Mouse (Mus musculus) hindbrain, embryonic 11.5 days (tissue): ENCODE measurements at regions not wholly inside any gene's neighbourhood (a gene's known extent, or its start where the extent isn't known, plus 50 kb on each side); places are given as distances from the start of the nearest gene placed in this dataset.

Experiments
- ATAC-seq: fragments of 200-750 bp; cut with Nextera tagmentation; 2 replicates; pipeline ENCODE4 v1.8.0; 2017; ENCODE audit warnings: mild to moderate bottlenecking, moderate TSS enrichment, moderate library complexity; ENCODE audit not compliant: low FRiP score
- DNase-seq: peaks from one replicate; pipeline ENCODE4 v3.0.0-alpha.2; 2015; ENCODE audit warnings: low spot score
- H3K27ac ChIP-seq: fragments of 300-500 bp; sonication (generic); 2 replicates; pipeline ENCODE4 v1.5.1; 2014; ENCODE audit warnings: mild to moderate bottlenecking, low read depth, low read length
- H3K27me3 ChIP-seq: fragments of 300-500 bp; sonication (generic); 2 replicates; pipeline ENCODE4 v1.6.1; 2014; ENCODE audit warnings: mild to moderate bottlenecking, low read length, moderate library complexity, mixed read lengths; ENCODE audit not compliant: control insufficient read depth, insufficient read depth
- H3K36me3 ChIP-seq: fragments of 300-500 bp; sonication (generic); 2 replicates; pipeline ENCODE4 v1.6.1; 2014; ENCODE audit warnings: mild to moderate bottlenecking, low read length, moderate library complexity, mixed read lengths; ENCODE audit not compliant: control insufficient read depth, insufficient read depth
- H3K4me1 ChIP-seq: fragments of 300-500 bp; sonication (generic); replicated peaks from 2 replicates; pipeline ENCODE4 v1.6.1; 2014; ENCODE audit warnings: low read length, mixed read lengths; ENCODE audit not compliant: control insufficient read depth, insufficient read depth
- H3K4me2 ChIP-seq: fragments of 300-500 bp; sonication (generic); replicated peaks from 2 replicates; pipeline ENCODE4 v1.6.1; 2014; ENCODE audit warnings: mild to moderate bottlenecking, low read depth, low read length
- H3K4me3 ChIP-seq: fragments of 300-500 bp; sonication (generic); 2 replicates; pipeline ENCODE4 v1.5.1; 2014; ENCODE audit warnings: low read depth, low read length
- H3K9ac ChIP-seq: fragments of 300-500 bp; sonication (generic); 2 replicates; pipeline ENCODE4 v1.6.1; 2014; ENCODE audit warnings: low read depth, low read length
- H3K9me3 ChIP-seq: fragments of 300-500 bp; sonication (generic); 2 replicates; pipeline ENCODE4 v1.6.1; 2016; ENCODE audit warnings: low read length; ENCODE audit not compliant: control insufficient read depth
- WGBS: fragments of 180-500 bp; shearing (Covaris S2); extraction: QIAGEN DNeasy Blood & Tissue Kit; methylation state at CpG from one replicate; pipeline ENCODE4 v1.1.7; 2014; 5-methylcytosine and 5-hydroxymethylcytosine counted together

- H3K9ac ChIP-seq = no peak overlapping the region
- H3K27ac ChIP-seq = no peak overlapping the region
- no peaks in the 10 kb centered on the region for H3K36me3 ChIP-seq
- no peaks in the 10 kb centered on the region for H3K4me1 ChIP-seq
- no peaks in the 10 kb centered on the region for H3K9me3 ChIP-seq
- DNase-seq = no peak
- H3K4me3 ChIP-seq = no peak overlapping the region
- no peak overlapping the region for H3K4me2 ChIP-seq
- WGBS = 92% methylated on average over 4 of the region's 4 CpGs
- ATAC-seq = no peak
- H3K27me3 ChIP-seq = no peaks in the 10 kb centered on the region
These were observed 102.3 kb upstream of the Bcl6 start for GRCm38 (mm10) chr16:24090981-24091380.

- WGBS = 85% methylated on average over 11 of the region's 11 CpGs
These were observed 101.4 kb upstream of the Bcl6 start for GRCm38 (mm10) chr16:24089840-24090762.

GRCm38 (mm10) chr16:24083966-24084365, 95.3 kb upstream of the Bcl6 start:
- Histone ChIP-seq H3K9ac (no peak overlapping the region), H3K36me3 (no peaks in the 10 kb centered on the region), H3K4me3 (no peak overlapping the region), H3K4me2 (no peak overlapping the region), H3K27ac (no peak overlapping the region), H3K27me3 (no peaks in the 10 kb centered on the region), H3K9me3 (no peaks in the 10 kb centered on the region), H3K4me1 (no peaks in the 10 kb centered on the region)
- ATAC-seq = no peak
- DNase-seq = no peak
- 84% methylated on average over 8 of the region's 8 CpGs for WGBS

More at GRCm38 (mm10) chr16:24089840-24090762, 101.4 kb upstream of the Bcl6 start:
- Histone ChIP-seq H3K9me3 (no peaks in the 10 kb centered on the region), H3K27me3 (no peaks in the 10 kb centered on the region), H3K36me3 (no peaks in the 10 kb centered on the region), H3K4me2 (no peak overlapping the region), H3K9ac (no peak overlapping the region), H3K4me3 (no peak overlapping the region), H3K4me1 (no peaks in the 10 kb centered on the region), H3K27ac (no peak overlapping the region)
- DNase-seq (no peak), ATAC-seq (no peak)

- DNase-seq (no peak), ATAC-seq (no peak)
- no peak overlapping the region for H3K9ac ChIP-seq
- no peaks in the 10 kb centered on the region for H3K9me3 ChIP-seq
- H3K4me3 ChIP-seq = no peak overlapping the region
- H3K27me3 ChIP-seq = no peaks in the 10 kb centered on the region
- no peaks in the 10 kb centered on the region for H3K4me1 ChIP-seq
- no peak overlapping the region for H3K4me2 ChIP-seq
- no peak overlapping the region for H3K27ac ChIP-seq
- WGBS = 93% methylated on average over 5 of the region's 5 CpGs
- H3K36me3 ChIP-seq = no peaks in the 10 kb centered on the region
These were observed 91.8 kb upstream of the Bcl6 start for GRCm38 (mm10) chr16:24080471-24080870.

- H3K4me1 ChIP-seq = no peaks in the 10 kb centered on the region
- no peaks in the 10 kb centered on the region for H3K27me3 ChIP-seq
- H3K27ac ChIP-seq = no peak overlapping the region
- 90% methylated on average over 1 of the region's 1 CpGs for WGBS
- no peak overlapping the region for H3K4me2 ChIP-seq
- ATAC-seq (no peak), DNase-seq (no peak)
- no peak overlapping the region for H3K4me3 ChIP-seq
- no peaks in the 10 kb centered on the region for H3K36me3 ChIP-seq
- H3K9ac ChIP-seq = no peak overlapping the region
- H3K9me3 ChIP-seq = no peaks in the 10 kb centered on the region
These were observed 90.0 kb upstream of the Bcl6 start for GRCm38 (mm10) chr16:24078622-24079021.

- Histone ChIP-seq H3K36me3 (no peaks in the 10 kb centered on the region), H3K4me2 (no peak overlapping the region), H3K27ac (no peak overlapping the region), H3K9me3 (no peaks in the 10 kb centered on the region), H3K27me3 (no peaks in the 10 kb centered on the region), H3K4me1 (no peaks in the 10 kb centered on the region), H3K4me3 (no peak overlapping the region), H3K9ac (no peak overlapping the region)
- WGBS = 86% methylated on average over 2 of the region's 2 CpGs
- no peak for ATAC-seq
- DNase-seq = no peak
These were observed 88.8 kb upstream of the Bcl6 start for GRCm38 (mm10) chr16:24077428-24077827.

GRCm38 (mm10) chr16:24076799-24077136, 88.1 kb upstream of the Bcl6 start:
- Histone ChIP-seq H3K36me3 (no peaks in the 10 kb centered on the region), H3K9ac (no peak overlapping the region)
- no peak for ATAC-seq

GRCm38 (mm10) chr16:24076109-24076798, 87.6 kb upstream of the Bcl6 start:
- 95% methylated on average over 4 of the region's 4 CpGs for WGBS
- Histone ChIP-seq H3K4me2 (no peak overlapping the region), H3K4me1 (no peaks in the 10 kb centered on the region), H3K36me3 (no peaks in the 10 kb centered on the region), H3K27me3 (no peaks in the 10 kb centered on the region), H3K9ac (no peak overlapping the region), H3K4me3 (no peak overlapping the region), H3K9me3 (no peaks in the 10 kb centered on the region), H3K27ac (no peak overlapping the region)
- no peak for DNase-seq
- no peak for ATAC-seq

More at GRCm38 (mm10) chr16:24076799-24077136, 88.1 kb upstream of the Bcl6 start:
- no peaks in the 10 kb centered on the region for H3K4me1 ChIP-seq
- no peak overlapping the region for H3K4me3 ChIP-seq
- no peak overlapping the region for H3K4me2 ChIP-seq
- DNase-seq = no peak
- H3K9me3 ChIP-seq = no peaks in the 10 kb centered on the region
- H3K27me3 ChIP-seq = no peaks in the 10 kb centered on the region
- 89% methylated on average over 4 of the region's 4 CpGs for WGBS
- H3K27ac ChIP-seq = no peak overlapping the region
